Mouse (Mus musculus) lung, postnatal 0 days (tissue): ENCODE data around the gene Rftn1.

Experiments
- CTCF ChIP-seq: IDR thresholded peaks from 2 replicates; pipeline ENCODE4 v1.5.1; 2016; ENCODE audit warnings: antibody characterized with exemption, mild to moderate bottlenecking
- EP300 ChIP-seq: IDR thresholded peaks from 2 replicates; pipeline ENCODE4 v1.6.1; 2016; ENCODE audit warnings: antibody characterized with exemption, mild to moderate bottlenecking, control low read depth

DNA sequence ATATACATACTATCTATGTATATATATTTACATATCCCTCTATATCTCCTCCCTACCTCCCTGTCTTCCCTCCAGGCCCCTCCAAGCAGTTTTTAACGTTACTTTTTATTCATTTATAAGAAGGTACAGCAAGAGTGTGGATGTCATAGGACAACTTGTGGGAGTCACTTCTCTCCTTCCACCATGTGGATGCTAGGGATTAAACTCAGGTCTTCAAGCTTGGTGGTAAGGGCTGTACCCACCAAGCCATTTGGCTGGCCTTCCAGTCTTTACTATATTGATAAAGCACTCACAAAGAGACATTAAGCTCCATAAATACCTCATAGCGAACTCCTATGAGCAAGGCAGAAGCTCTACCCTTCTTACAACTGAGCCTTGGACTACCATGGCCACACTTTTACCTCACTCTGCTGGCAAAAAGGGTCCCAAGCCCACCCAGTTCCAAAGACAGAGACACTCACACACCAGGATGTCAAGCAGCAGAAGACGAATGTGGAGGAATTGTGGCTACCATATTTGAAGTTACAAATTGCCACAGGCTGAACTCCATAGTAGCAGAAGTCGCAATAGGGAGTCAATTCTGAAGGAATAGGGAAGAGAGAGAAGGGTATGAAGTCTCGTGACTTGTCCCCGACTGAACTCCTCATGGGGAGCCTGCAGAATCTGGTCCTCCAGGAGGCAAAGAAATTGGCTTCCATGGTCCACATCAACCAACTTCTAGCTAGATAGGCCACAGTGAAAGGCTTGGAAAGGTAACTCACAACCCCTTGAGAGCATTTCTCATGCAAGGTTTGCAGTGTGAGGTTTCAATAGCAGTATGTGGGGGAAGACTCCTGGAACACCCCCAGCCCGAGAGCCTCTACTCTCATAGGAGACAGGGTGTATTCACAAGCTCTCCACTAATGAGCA lies 17.9 kb upstream of the Rftn1 start:
- no peak for TF ChIP-seq CTCF
- TF ChIP-seq EP300: no peak
